Mouse (Mus musculus) layer of hippocampus, adult 2 months (tissue): ENCODE measurements at regions not wholly inside any gene's neighbourhood (a gene's known extent, or its start where the extent isn't known, plus 50 kb on each side); places are given as distances from the start of the nearest gene placed in this dataset.

Source experiments
- DNase-seq, 2 experiments: peaks; one replicate each; pipeline ENCODE4 v3.0.0; 2022; ENCODE audit warnings: low spot score in 2 of 2
- H3K27ac ChIP-seq: fragments of 200-600 bp; 2 replicates; pipeline ENCODE4 v1.8.1; 2022
- H3K4me3 ChIP-seq: fragments of 200-600 bp; 2 replicates; pipeline ENCODE4 v1.8.1; 2022; ENCODE audit warnings: mild to moderate bottlenecking
- CTCF ChIP-seq: fragments of 200-600 bp; conservative IDR thresholded peaks from 2 replicates; pipeline ENCODE4 v1.8.1; 2022; ENCODE audit warnings: antibody characterized with exemption, mild to moderate bottlenecking, moderate library complexity

DNA sequence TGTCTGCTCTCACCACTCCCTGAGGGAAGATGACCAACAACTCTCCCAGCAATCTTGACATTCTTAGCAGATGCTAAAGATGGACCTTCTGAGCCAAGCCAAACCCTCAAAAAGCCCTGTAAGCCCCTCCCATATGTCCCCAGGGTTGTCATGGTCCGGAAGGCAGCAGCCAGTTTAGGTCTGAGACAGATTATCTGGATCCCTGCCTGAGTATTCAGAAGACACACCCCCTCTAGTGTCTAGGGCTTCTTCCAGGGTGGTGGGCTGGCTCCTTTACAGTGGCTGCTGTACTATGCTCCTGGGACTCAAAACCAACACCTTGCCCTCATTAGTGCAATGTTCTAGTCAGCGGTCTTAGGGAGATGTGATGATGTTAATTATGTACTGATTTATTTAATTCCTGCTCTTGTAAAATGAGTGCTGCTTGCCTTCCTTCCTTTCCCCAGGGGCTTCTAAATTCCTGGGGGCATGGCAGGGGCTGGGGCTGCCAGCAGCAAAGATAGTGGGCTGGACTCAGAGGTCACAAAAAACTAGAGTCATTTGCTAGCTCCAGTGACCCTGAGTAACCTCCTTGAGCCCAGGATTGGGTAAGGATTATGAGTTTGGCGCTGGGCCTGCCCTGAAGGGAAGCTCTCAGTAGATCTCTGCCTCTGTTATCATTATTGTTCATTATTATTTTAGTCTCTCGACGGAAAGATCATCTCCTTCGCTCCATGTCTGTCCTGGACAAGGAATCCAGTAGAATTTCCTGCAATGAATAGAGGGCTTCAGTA lies 146.0 kb upstream of the 1600014C23Rik start:
- H3K4me3 ChIP-seq = no peak overlapping the region
- TF ChIP-seq CTCF = no peak
- no peak overlapping the region for H3K27ac ChIP-seq
- DNase-seq = no peak

DNA sequence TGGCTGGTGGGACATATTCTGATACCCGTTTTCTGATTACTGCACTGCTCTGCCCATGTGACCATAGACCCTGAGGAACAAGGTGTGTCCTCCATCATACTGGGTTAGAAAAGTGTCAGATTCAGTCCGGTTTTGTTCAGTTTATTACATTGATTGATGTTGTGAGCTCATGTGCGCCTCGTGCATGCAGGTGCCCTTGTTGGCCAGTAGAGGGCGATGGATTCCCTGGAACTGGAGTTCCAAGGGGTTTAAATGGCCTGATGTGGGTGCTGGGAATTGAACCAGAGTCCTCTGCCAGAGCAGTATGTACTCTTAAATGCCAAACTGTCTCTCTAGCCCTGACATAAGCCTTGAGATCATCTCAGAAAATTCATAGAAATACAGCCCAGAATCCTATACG lies 144.8 kb upstream of the 1600014C23Rik start:
- no peak for DNase-seq
- H3K4me3 ChIP-seq = no peak overlapping the region
- H3K27ac ChIP-seq = no peak overlapping the region
- TF ChIP-seq CTCF = peak; percentile 43

DNA sequence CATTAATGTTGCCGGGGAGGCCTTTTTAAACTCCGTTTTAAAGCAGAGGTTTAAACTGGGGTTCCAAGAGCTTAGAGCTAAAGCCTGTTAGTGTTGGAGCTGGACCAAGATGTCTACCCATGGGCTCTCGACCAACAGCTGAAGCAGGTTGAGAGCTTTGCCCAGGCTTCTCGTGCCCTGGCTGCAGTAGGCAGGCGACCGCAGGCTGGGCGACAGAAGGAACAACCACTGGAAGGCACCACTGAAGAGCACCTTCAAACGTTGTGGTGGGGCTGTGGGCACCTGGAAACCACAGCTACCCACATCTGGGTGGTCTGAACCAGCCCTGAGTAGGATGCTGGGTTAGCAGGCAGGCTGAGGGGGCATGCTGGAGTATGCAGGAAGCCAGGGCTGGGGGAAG lies 141.7 kb upstream of the 1600014C23Rik start:
- DNase-seq = no peak
- Histone ChIP-seq H3K27ac (no peak overlapping the region), H3K4me3 (no peak overlapping the region)
- TF ChIP-seq CTCF = no peak

DNA sequence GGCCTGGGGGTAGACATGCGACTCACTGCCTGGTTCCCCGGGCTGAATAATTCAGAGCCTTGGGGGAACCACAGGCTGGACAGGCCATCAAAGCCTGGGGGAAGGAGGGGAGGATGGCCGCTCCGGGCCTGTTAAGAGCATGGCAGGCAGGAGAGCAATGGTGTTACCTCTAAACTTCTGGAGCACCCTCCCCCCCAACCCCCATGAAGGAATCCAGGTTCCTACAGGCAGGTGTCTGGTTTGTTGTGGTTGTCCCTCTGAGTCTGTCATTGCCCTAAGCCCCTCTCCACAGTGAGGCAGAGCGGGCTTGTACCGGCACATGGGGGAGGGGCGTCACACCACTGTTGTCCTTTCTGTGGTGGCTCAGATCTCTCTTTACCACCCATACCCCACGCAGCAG lies 140.4 kb upstream of the 1600014C23Rik start:
- DNase-seq = no peak
- Histone ChIP-seq H3K27ac (no peak overlapping the region), H3K4me3 (peak overlapping the region; percentile 26; the same call in 1 of the 2 replicates)

DNA sequence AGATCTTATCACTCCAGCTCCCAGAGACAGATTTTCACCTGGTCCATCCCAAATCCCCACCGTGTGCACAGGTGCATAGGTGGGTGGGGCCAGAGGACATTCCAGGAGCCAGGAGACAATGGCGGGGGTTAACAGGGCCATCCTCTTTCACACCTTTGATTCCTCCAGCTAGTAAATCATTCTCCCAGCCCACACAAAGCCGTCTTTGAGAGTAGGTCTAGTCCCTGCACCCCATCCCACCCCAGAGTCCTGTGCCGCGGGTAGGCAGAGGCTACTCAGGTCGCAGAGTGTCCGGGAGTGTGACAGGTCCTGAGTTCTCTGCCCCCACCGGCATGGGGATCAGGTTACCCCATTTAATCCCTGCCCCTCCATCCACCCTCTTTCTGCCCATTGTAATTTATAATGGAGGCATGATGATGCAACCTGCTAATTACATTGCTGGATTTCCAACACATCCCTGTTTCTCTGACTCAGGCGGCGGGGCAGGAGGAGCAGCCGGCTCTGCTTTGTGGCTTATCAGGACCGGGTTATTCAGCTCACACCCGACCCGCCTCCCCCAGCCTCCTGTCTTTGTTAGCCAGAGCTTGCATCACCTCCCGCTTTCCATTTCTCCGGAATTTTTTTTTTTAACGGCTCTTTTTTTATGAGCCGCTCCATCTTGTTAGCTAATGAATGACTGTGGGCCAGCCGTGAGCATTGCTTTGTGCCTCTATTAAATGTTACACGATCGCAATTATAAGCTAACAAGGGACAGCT lies 139.7 kb upstream of the 1600014C23Rik start:
- no peak overlapping the region for H3K27ac ChIP-seq
- TF ChIP-seq CTCF = no peak
- H3K4me3 ChIP-seq = peak overlapping the region; percentile 26; the same call in 1 of the 2 replicates
- no peak for DNase-seq

More for the DNA sequence above, 140.4 kb upstream of the 1600014C23Rik start:
- no peak for TF ChIP-seq CTCF

DNA sequence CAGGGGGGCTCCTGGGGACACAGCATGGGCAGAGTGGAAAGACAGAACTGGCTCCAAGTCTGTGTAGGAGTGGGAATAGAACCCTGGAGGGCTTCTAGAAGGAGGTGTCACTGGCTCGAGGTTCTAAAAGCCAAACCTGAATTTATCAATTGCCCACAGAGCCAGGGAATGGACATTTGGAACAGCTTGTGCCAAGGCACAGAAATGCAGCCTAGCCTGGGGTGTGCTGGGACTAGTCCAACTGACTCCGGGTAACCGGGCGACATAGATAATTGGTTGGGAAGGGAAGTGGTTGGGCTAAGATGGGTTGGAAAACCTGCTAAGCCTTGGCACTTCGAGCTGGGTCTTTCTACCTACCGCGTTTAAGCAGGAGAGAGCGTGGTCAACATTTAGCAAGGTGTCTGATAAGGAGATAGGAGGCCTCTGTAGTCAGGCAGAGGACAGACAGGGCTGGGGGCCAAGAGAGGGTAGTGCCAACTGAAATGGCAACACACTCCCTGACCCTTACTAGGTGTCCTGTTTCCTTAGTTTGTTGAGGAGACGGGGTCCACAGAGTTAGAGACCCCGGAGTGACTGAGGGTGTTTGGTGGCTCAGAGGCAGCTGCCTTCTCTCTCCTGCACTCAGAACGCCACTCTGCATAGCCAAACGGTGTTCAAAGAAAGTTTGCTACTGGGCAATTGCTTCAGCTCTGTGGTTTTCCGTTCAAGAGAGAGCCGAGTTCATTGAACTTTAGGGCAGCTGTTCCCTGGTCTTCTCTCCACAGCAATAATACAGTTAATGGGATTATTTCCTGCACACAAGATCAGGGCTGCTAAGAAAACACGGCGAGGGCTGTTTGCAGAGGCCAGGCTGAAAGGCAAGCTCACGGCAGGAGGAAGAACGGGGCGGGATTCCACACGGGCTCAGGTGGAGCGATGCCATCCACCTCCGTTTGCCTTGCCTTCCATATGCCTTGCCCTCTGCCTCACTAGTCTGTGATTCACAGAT lies 138.3 kb upstream of the 1600014C23Rik start:
- no peak overlapping the region for H3K27ac ChIP-seq
- no peak for TF ChIP-seq CTCF
- no peak for DNase-seq
- H3K4me3 ChIP-seq = no peak overlapping the region

DNA sequence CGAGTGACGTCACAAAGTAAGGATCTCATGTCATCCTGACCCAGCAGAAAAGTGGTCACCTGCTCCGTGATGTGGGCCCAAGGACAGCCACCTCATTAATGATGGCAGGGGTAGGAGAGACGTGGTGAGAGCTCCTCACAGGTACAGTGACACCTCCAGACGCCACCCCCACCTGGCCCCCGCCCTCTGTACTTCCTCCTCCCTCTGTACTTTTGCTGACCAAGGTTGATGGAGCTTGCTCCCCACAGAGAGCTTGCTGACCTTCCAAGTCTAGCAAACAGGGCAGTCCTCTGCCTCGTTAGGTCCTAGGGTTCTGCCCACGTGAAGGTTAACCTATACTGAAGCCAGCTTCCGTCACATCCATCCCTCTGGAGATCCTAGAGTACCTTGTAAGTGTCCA lies 137.4 kb upstream of the 1600014C23Rik start:
- no peak for TF ChIP-seq CTCF
- no peak overlapping the region for H3K4me3 ChIP-seq
- no peak overlapping the region for H3K27ac ChIP-seq
- DNase-seq = no peak

DNA sequence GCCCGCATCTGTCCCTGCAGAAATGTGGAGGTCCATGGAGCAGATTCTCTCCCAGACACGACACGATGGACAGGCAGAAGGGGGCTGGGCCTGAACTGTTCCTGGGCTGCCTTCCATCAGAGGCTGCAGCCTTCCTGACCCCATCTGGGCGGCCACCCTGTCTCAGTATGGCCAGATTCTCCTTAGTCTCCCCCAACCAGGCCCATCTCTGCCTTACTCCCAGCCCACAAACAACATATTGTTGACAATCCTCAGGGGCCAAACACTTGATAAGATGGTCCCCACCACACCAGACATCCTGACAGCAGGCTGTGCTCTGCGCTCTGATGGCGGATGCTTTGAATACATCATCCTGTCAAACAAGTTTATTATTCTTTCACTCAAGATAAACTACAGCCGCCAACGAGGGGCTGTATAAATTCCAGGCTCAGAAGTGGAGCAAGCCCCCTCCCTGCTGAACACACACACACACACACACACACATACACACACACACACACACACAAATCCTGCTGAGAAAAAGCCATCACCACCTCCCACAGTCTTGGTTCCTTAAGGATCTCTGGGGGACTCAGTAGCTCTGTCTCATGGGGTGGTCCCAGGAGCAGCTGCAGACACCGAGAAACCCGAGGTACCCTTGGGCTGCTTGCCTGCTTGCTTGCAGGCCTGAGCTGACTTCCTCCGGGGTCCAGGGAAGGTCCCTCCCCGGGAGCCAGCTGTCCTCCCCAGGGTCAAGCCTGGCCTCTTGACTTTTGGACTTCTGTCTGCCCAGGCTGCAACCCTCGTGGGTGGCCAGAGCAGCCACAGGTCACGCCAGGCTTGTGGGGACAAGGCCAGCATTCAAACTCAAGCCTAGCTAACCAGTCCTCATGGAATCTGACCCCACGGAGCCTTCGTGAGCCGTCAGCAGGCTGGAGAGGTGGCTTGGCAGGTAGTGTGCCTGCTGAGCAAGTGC lies 135.6 kb upstream of the 1600014C23Rik start:
- H3K27ac ChIP-seq = no peak overlapping the region
- TF ChIP-seq CTCF = no peak
- no peak for DNase-seq
- H3K4me3 ChIP-seq = no peak overlapping the region

DNA sequence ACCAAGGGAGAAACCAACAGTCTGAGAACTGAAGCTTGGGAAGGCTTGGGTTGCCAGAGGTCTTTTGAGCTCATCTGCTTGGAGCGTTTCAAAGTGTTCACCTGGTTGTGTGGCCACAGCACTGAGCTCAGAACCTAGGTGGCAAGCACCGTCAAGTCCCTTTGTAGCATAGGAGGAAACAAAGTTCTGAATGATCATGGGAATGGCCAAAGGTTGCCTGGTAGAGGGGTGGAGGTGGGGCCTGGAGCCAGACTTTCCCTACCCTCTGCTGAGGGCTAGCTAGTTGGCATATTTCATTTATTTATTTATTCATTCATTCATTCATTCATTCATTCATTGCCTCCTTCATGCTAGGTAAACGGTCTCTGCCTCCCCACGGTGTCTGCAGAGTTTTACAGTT lies 134.9 kb upstream of the 1600014C23Rik start:
- H3K27ac ChIP-seq = no peak overlapping the region
- no peak overlapping the region for H3K4me3 ChIP-seq
- no peak for TF ChIP-seq CTCF
- no peak for DNase-seq

DNA sequence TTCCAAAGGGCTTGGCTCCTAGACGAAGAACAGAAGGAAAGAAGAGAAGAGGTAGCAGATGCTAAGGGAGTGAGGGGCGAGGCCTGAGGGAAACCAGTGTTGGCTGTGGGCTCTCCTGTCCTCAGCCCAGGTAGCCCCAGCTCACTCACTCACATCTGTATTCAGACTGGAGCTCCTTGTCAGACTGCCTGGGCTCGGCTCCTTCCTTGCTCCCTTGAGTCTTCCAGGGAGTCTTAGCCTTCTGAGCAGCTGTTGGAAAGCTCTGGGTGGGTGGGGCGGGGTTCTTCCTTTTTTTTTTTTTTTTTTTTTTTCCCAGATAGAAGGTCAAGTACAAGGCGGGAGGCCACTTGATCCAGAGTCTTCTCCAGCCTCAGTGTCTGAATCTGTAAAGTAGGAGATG lies 134.1 kb upstream of the 1600014C23Rik start:
- no peak overlapping the region for H3K27ac ChIP-seq
- no peak overlapping the region for H3K4me3 ChIP-seq
- DNase-seq = no peak
- TF ChIP-seq CTCF = no peak

DNA sequence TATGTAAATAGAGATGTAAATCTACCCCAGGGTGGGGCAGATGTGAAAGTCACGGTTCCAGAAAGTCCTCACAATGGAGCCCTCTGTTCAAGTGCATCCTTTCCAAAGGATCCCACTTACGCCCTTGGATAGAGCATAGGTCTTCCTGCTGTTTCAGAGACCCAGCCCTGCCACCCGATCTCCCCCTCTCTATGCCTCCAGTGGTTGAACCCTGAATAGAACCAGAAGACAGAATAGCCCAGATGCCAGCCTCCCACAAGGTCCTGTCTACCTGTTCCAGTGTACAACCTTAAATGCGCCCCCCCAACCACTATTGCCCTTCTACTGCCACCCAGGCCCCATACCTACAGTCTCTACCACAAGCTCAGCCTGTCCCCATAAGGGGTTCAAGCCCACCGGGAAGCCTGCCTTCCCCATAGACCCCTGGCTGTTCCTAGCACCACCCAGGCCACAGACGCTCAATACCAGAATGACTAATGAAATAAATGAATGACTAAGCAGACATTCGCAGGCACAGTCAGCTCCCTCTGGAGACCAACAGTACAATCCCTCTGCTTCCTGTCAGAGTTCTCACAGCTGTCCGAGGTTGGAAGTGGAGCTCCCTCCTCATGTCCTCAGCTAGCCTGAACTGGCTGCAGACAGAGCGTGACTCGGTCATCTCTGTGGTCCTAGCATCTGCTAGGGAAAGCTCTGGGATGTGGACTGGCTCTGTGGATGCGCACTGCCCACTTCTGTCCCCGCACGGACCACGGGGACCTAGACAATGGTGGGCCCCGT lies 133.4 kb upstream of the 1600014C23Rik start:
- H3K27ac ChIP-seq = no peak overlapping the region
- TF ChIP-seq CTCF = no peak
- no peak for DNase-seq
- H3K4me3 ChIP-seq = no peak overlapping the region
